Mouse (Mus musculus) adrenal gland, adult (tissue): ENCODE results near the gene Cpm.
"Not testable (repeated sequence)": the region's sequence is repeated elsewhere in the genome, so short reads cannot be mapped to it uniquely, and the experiment has no call there.

Source experiments
- DNase-seq, 2 experiments: peaks; one replicate each; pipeline ENCODE4 v3.0.0; 2022 to 2023; ENCODE audit warnings: low spot score in 1 of 2; ENCODE audit not compliant: inconsistent age in 2 of 2

The Cpm gene

GRCm38 (mm10) chr10:117605283-117606243, 23.7 kb upstream of the Cpm start:
- DNase-seq = no peak

GRCm38 (mm10) chr10:117606423-117606822, 22.9 kb upstream of the Cpm start:
- DNase-seq = no peak

- DNase-seq = no peak
These were observed 22.1 kb upstream of the Cpm start for GRCm38 (mm10) chr10:117607051-117607803.

GRCm38 (mm10) chr10:117607804-117608279, 21.5 kb upstream of the Cpm start:
- no peak for DNase-seq

- no peak for DNase-seq
These were observed 20.8 kb upstream of the Cpm start for GRCm38 (mm10) chr10:117608487-117608886.

GRCm38 (mm10) chr10:117608988-117609809, 20.1 kb upstream of the Cpm start:
- DNase-seq = no peak

- DNase-seq = no peak
These were observed 19.6 kb upstream of the Cpm start for GRCm38 (mm10) chr10:117609810-117610090.

- no peak for DNase-seq
These were observed 19.0 kb upstream of the Cpm start for GRCm38 (mm10) chr10:117610160-117610764.

GRCm38 (mm10) chr10:117610794-117611384, 18.4 kb upstream of the Cpm start:
- no peak for DNase-seq

- no peak for DNase-seq
These were observed 17.8 kb upstream of the Cpm start for GRCm38 (mm10) chr10:117611503-117611902.

- no peak for DNase-seq
These were observed 17.3 kb upstream of the Cpm start for GRCm38 (mm10) chr10:117611976-117612375.

GRCm38 (mm10) chr10:117612621-117613584, 16.4 kb upstream of the Cpm start:
- no peak for DNase-seq

- DNase-seq = no peak
These were observed 15.3 kb upstream of the Cpm start for GRCm38 (mm10) chr10:117613960-117614359.

GRCm38 (mm10) chr10:117614387-117614786, 14.9 kb upstream of the Cpm start:
- no peak for DNase-seq

- no peak for DNase-seq
These were observed 14.1 kb upstream of the Cpm start for GRCm38 (mm10) chr10:117615239-117615638.

GRCm38 (mm10) chr10:117615746-117616145, 13.6 kb upstream of the Cpm start:
- DNase-seq = no peak

- no peak for DNase-seq
These were observed 13.1 kb upstream of the Cpm start for GRCm38 (mm10) chr10:117616191-117616680.

GRCm38 (mm10) chr10:117616765-117617164, 12.5 kb upstream of the Cpm start:
- DNase-seq = not testable (repeated sequence)
